Mouse (Mus musculus): Measurements from ENCODE around the gene Ubr4. TPM values are rescaled to one million over a fixed set of nuclear protein-coding genes. Genes with fewer than 3 reads are reported as not detected.

The Ubr4 gene
- total RNA-seq, 2 experiments from 2014 or later = 115 to 122 TPM

DNA sequence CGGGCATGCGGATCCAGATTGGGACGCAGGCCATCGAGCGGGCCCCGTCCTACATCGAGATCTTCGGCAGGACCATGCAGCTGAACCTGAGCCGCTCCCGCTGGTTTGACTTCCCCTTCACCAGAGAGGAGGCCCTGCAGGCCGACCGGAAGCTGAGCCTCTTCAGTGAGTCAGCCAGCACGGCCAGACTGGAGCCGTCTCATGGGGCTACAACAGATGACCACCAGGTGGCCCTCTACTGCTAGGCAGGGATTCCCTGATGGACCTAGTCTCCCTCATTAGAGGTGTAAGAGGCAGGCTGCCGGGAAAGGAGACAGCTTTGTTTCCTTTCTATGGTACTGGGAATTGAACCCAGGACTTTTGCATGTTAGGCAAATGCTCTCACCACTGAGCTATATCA, 77.8 kb downstream of the Ubr4 start:
- peak in 1 of 2 experiments; percentile 70 for DNase-seq (ENCODE audit: low spot score in 2 of 2)

DNA sequence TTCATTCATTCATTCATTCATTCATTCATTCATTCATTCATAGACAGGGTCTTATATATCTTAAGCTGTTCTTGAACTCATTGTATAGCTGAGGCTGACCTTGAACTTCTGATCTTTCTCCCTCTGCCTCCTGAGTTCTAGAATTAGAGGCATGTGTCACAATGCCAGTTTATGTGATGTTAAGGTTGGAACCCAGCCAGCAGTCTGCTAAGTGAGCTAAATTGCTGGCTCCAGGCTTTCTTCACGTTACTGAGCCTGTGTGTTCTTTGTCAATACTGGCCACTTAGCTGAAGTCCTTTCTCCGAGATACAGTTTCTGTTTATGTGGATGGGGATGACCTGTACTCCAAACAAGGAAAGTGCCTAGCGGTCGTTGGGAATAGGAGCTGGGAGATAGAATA, 78.5 kb downstream of the Ubr4 start:
- no peak for DNase-seq (ENCODE audit: low spot score in 2 of 2)

GRCm38 (mm10) chr4:139432966-139433765, 80.8 kb downstream of the Ubr4 start:
- no peak for DNase-seq (ENCODE audit: low spot score in 2 of 2)

DNA sequence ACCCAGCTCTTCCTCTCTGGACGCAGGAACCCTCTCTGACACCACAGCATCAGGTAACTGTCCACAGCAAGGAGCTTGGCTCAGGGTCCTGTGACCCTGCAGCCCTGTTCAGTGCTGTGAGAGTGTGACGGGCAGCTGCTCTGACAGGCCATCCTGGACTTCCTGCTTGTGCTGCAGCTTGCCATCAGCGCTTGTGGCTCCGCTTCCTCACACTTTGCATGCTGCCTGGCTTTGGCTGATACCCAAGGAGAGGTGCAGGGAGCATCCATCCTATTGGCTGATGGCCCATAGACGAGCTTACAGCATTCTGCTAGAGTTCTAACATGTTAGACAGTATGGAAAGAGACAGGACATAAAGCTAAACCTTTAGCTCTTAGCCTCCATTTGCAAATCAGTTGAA, 88.8 kb downstream of the Ubr4 start:
- no peak for DNase-seq (ENCODE audit: low spot score in 2 of 2)

DNA sequence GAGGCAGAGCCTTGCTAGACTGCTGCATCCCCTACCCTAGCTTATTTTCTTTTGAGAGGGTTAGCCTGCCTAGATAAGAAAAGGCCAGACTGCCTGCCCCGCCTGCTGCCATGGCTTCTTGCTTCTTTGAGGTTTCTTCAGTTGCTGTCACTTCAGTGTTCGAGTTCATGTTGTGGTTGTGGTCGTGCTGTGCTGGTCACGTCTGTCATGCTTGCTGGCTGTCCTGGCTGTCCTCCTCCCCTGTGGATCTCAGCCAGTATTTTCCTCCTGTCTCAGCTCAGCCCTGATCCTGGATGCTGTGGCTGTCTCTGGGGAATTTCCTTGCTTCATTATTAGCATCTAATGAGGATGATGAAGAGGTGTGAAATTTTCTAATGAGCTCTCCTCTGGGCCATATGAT, 89.4 kb downstream of the Ubr4 start:
- DNase-seq (ENCODE audit: low spot score in 2 of 2) = no peak

DNA sequence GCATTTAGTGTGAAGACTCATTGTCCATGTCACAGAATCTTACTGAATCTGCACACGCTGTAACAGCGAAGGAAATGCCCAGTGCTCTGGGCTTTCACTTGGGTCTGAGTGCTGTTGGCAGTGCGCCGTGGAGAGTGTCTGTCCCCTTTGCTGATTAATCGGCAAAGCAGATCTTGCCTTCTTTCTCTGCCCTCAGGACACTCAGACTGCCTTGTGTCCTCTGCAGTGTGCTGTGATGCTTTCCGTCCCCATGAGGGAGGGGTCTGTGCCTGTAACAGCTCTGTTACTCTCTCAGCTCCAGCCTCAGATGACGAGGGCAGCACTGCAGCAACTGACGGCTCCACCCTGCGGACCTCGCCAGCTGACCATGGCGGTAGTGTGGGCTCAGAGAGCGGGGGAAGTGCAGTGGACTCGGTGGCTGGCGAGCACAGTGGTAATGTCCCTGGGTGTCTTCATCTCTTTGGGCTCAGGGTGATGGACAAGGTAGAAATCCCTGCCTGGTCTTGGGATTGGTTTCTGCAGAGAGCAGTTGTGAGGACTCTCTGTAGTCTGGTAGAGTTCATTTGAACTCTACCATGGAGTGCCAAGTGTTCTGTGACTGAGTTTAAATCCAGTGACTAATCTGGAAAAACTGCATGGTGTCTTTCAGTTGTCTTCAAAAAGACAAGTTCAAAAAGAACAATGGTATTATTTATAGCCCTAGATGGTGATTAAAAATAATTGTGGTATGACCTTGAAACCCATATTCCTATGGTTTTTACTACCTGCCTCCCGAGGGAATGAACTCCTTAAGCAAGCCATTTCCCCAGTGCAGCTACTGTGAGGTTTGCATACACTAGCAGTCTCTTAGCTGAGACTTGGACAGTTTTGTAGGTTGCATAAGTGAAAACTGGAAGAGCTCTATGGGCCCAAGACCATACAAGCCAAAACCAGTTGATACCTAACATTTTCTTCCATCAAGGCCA, 90.3 kb downstream of the Ubr4 start:
- DNase-seq (ENCODE audit: low spot score in 2 of 2) = no peak

DNA sequence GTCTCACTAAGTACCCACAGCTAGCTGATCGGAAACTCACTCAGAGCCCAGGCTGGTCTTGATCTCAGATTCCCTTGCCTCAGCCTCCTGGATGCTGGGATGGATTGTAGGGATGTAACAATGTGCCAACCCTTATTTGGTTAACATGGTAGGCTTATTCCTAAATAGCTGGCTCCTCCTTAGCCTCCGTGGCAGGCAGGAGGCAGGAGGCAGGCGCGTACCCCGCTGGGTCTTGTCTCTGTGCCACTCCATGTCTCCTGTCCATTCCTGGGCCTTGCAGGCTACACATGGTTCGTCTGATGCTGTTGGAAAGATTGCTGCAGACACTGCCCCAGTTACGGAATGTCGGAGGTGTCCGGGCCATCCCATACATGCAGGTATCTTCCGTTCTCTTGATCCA, 91.9 kb downstream of the Ubr4 start:
- DNase-seq (ENCODE audit: low spot score in 2 of 2) = no peak

DNA sequence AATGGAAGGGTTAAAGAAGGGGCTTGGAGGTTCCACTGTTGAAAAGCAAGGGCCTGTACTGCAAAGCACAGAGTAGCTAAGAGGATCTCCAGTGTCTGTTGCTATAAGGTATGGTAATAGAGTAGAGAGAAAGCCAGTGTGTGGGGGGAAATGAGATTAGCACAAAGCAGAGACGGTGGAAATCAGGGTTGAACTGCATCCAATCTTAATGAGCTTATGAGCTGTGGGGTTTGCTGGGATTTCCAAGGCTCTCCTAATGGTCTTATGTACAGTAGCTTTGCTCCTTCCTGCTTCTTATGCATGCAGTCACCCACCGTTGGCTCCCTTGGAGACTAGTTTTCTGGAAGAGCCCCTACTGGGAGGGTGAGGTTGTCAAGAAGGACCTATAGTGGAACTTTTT, 93.8 kb downstream of the Ubr4 start:
- no peak for DNase-seq (ENCODE audit: low spot score in 2 of 2)

GRCm38 (mm10) chr4:139446731-139447675, 94.6 kb downstream of the Ubr4 start:
- no peak for DNase-seq (ENCODE audit: low spot score in 2 of 2)

DNA sequence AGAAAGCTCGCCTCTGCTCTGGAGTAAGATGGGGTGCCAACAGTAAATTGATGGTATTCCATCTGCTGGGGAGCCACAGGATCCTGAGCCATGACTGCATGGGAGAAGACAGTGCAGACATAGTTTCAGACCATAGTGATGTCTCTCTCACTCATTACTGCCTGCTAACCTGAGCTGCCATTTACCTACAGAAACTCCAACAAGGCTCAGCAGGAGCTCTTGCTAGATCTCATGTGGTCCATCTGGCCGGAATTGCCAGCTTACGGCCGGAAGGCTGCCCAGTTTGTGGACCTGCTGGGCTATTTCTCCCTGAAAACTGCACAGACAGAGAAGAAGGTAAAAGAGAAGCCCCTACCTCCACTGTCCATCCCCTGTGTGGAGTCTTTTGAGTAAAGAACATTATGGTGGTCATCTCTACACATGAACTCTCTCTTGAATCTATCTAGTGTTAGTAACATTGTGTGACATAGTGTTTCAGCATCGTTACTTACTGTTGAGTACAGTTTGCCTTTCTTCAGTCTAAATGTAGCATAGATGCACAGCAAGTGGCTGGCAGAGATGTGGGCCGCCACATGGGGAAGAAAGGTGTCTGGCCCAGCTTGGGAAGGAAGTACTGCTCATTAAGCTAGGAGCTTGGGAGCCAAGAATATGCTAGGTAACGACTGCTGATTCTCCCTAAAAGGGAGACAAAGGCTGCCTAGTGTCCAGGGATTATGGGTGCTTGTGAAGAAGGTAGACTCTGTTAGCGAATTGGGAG, 100.7 kb downstream of the Ubr4 start:
- DNase-seq (ENCODE audit: low spot score in 2 of 2) = no peak

DNA sequence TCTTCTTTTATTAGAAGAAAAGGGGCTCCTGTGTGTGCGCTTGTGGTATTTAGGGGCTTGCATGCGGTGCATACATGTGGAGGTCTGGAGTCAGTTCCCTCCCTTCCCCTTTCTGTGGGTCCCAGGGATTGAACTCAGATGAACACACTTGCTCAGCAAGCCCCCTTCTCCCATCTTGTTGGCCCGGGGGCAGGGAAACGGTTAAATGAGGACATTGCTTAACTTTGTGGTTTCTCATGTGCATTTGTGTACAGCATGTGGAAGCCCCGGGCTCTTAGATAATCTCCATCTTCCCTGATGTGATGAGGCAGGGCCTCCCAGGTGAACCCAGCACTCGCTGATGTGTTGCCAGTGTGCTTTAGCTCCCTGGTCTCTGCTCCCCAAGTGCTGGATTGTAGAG, 101.9 kb downstream of the Ubr4 start:
- no peak for DNase-seq (ENCODE audit: low spot score in 2 of 2)

- DNase-seq (ENCODE audit: low spot score in 2 of 2) = no peak
Observed at GRCm38 (mm10) chr4:139459970-139460369, 107.6 kb downstream of the Ubr4 start.

GRCm38 (mm10) chr4:139464163-139464562, 111.8 kb downstream of the Ubr4 start:
- DNase-seq (ENCODE audit: low spot score in 2 of 2) = no peak

- DNase-seq (ENCODE audit: low spot score in 2 of 2) = no peak
Observed at GRCm38 (mm10) chr4:139466541-139466940, 114.1 kb downstream of the Ubr4 start.

DNA sequence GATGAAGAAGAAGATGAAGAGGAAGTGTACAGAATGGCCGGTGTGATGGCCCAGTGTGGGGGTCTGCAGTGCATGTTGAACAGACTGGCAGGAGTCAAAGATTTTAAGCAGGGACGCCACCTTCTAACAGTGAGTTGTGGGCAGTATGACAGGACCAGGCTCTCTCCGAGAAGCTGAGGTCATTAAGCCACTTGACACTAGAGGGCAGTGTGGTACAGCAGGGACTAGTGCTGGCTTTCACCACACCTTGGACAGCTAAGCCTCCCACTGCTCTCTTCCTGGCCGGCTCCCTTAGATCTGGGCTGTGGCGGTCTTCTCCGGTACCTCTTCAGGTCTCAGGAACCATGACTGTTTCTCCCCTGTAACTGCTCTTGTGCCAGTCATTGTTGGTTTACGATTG, 117.8 kb downstream of the Ubr4 start:
- peak; percentile 57 to 75 for DNase-seq (ENCODE audit: low spot score in 2 of 2)

DNA sequence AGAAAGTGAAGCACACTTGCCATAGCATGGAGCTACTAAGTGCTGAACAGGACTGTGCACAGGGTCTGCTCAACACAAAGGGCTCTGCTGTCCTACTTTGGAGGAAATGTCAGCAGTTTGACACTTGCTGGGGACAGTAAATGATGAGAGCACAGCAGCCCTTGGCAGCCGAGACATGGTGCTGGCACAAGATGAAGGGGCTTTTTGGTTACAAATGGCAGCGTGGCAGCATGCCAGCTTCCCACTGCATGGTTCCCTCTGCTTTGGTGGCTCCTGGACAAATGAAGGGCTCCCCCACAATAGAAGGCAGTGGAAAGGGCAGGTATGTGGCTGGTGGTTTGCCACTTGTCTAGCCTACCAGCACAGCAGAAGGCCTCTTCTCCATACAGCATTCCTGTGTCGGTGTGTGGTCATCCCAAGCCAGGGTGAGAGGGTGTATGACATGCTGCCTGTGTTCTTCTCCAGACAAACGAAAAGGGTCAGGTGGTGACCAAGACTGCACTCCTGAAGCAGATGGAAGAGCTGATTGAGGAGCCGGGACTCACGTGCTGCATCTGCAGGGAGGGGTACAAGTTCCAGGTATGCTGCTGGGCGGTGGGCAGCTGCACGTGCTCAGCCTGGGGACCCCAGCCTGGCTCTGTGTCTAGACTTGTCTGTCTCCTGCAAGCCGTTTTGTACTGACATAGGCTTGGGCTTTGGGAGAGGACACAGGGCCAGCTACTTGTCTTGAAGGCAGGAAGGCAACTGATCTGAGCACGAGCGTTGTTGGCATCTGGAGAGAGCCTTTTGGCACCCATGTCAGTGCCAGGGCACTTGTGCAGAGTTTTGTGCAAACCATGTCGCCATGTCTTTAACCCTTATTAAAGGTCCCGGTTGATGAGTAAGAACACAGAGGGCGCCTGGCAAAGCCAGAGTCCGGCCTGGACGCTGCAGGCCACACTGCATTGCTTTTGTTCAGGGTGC, 124.5 kb downstream of the Ubr4 start:
- DNase-seq (ENCODE audit: low spot score in 2 of 2) = no peak

DNA sequence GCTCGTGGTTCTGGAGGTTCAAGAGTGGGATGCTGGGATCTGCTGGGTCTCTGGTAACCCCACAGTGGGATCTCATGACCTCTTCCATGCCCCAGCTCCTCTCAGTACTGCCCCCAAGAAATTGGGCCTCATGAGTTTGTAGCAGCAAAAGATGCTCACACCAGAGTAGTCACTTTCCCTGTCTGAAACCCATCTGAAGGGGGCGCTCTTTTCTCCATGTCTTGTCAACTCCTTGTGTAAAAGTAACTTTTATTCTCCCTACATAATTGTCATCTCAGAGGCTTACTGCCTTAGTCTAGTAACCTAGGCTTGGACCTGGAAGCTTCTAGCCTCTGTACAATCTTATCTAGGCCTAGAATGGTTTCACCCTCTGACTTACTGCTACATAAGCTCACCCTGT, 125.6 kb downstream of the Ubr4 start:
- DNase-seq (ENCODE audit: low spot score in 2 of 2) = no peak

DNA sequence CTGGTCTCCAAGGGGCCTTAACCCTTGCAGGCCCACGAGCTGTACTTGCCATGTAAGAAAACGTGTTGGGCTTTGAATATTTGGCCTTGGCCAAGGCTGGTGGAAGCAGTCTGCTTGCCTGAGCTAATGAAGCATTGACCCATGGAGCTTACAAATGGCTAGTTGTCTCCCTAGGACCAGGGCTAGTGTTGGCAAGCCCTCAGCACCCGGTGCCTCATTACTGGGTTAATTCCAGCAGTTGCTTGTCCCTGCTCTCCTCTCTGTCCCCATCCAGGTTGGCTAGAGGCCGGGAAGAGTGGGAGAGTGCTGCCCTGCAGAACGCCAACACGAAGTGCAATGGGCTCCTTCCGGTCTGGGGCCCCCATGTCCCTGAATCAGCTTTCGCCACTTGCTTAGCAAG, 126.8 kb downstream of the Ubr4 start:
- no peak for DNase-seq (ENCODE audit: low spot score in 2 of 2)

DNA sequence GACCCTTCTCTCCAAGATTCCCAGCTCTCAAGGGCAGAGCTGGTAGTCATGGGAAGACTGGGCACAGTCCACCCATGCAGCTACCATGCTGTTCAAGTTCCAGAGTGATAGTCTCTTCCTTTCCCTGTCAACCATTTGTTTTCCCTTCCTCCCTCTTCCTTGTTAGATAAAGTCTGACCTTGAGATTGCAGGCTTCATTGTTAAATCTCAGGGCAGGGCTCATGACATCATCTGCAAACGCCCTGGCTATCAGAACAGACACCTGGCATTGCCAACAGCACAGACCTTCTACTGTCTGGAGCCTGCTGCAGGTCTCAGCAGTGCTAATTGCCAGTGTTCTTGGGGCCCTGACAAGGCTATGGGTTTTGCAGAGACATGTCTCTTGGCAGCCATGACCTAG, 129.0 kb downstream of the Ubr4 start:
- DNase-seq (ENCODE audit: low spot score in 2 of 2) = no peak
